Mouse (Mus musculus): ENCODE data around the gene Slc9a1. TPM values are rescaled to one million over a fixed set of nuclear protein-coding genes. Genes with fewer than 3 reads are reported as not detected.

Gene Slc9a1
- total RNA-seq, 2 experiments from 2014 or later, result 6.5 to 8.3 TPM

GRCm38 (mm10) chr4:133461362-133461761 lies 91.9 kb downstream of the Slc9a1 start:
- no peak for ATAC-seq (replicated peaks; ENCODE audit: low FRiP score, poor library complexity, severe bottlenecking)

GRCm38 (mm10) chr4:133463184-133463583 lies 93.7 kb downstream of the Slc9a1 start:
- no peak for ATAC-seq (replicated peaks; ENCODE audit: low FRiP score, poor library complexity, severe bottlenecking)

GRCm38 (mm10) chr4:133468080-133468479 lies 98.6 kb downstream of the Slc9a1 start:
- peak; percentile 51; the same call in 1 of the 2 replicates for ATAC-seq (replicated peaks; ENCODE audit: low FRiP score, poor library complexity, severe bottlenecking)

DNA sequence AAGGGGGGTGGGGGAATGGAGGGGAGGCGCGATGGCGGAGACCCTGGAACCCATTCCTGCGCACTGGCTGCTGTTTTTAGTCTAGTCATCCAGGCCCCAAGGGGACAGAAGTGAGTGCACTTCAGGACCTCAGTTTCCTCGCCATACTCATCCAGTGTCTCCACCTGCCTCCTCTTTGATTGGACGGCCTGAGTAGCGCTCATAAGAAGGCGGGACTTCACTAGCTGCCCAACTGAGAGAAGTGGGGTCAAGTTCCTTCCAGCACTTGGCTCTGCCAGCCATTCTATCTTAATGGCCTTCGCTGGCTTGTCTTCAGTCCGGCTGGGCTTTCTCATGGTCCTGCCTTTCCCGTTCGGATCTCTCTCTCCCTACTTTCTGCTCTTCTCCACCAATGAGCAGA lies 99.6 kb downstream of the Slc9a1 start:
- 0 out of 2 replicates have a peak, but pooled peaks have one; percentile 29 for ATAC-seq (replicated peaks; ENCODE audit: low FRiP score, poor library complexity, severe bottlenecking)

DNA sequence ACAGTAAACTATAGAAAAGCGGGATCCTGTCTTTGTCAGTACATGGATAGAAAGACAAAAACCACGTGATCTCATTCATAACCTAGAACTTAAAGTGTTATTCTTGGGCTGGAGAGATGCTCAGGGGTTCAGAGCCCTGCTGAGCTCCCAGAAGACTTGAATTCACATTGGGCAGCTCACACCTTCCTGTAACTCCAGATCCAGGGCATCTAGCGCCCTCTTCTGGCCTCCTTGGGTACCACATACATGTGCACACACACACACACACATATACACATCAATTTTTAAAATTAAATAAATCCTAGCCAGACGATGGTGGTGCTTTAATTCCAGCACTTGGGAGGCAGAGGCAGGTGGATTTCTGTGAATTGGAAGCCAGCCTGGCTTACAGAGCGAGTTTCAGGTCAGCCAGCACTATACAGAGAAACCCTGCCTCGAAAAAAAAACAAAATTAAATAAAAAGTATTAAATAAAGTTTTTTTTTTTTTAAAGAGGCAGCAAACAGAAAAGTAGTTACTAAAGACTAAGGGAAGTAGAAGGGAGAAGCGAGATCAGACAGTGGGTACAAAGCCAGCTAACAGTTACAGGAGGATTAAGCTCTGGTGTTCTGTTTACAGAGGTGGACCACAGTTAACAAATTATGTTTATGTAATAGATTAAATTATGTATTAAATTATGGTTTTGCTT lies 101.8 kb downstream of the Slc9a1 start:
- ATAC-seq (replicated peaks; ENCODE audit: low FRiP score, poor library complexity, severe bottlenecking), result no peak

Other genes with a start within 250 kb of the Slc9a1 start
- gene Wasf2, start 239.2 kb upstream of the Slc9a1 start, total RNA-seq (2015; ENCODE audit: low replicate concordance), result 49.6 and 78.6 TPM in 2 replicates
- gene Wasf2, start 239.2 kb upstream of the Slc9a1 start, total RNA-seq (2017; ENCODE audit: low replicate concordance), result 40.3 and 58.8 TPM in 2 replicates
- gene Cd164l2, start 157.6 kb upstream of the Slc9a1 start, total RNA-seq (2015; ENCODE audit: low replicate concordance), result not detected in 2 replicates
- not detected in 2 replicates for gene Cd164l2, start 157.6 kb upstream of the Slc9a1 start, total RNA-seq (2017; ENCODE audit: low replicate concordance)
- not detected in 2 replicates for gene Gpr3, start 157.2 kb upstream of the Slc9a1 start, total RNA-seq (2015; ENCODE audit: low replicate concordance)
- gene Gpr3, start 157.2 kb upstream of the Slc9a1 start, total RNA-seq (2017; ENCODE audit: low replicate concordance), result not detected in 2 replicates
- 0.96 and 4.6 TPM in 2 replicates for gene Map3k6, start 128.9 kb upstream of the Slc9a1 start, total RNA-seq (2015; ENCODE audit: low replicate concordance)
- gene Map3k6, start 128.9 kb upstream of the Slc9a1 start, total RNA-seq (2017; ENCODE audit: low replicate concordance), result 0.42 TPM in 1 of 2 replicates, not detected in the other
- 0.96 and 1.0 TPM in 2 replicates for gene Sytl1, start 106.6 kb upstream of the Slc9a1 start, total RNA-seq (2015; ENCODE audit: low replicate concordance)
- gene Sytl1, start 106.6 kb upstream of the Slc9a1 start, total RNA-seq (2017; ENCODE audit: low replicate concordance), result 0.28 and 1.4 TPM in 2 replicates
- gene Tmem222, start 91.9 kb upstream of the Slc9a1 start, total RNA-seq (2015; ENCODE audit: low replicate concordance), result 9.8 and 22.3 TPM in 2 replicates
- 1.5 and 6.7 TPM in 2 replicates for gene Tmem222, start 91.9 kb upstream of the Slc9a1 start, total RNA-seq (2017; ENCODE audit: low replicate concordance)
- gene Wdtc1, start 16.2 kb upstream of the Slc9a1 start, total RNA-seq (2015; ENCODE audit: low replicate concordance), result 8.6 and 9.6 TPM in 2 replicates
- gene Wdtc1, start 16.2 kb upstream of the Slc9a1 start, total RNA-seq (2017; ENCODE audit: low replicate concordance), result 8.4 and 18.3 TPM in 2 replicates
- not detected in 2 replicates for gene Tent5b, start 110.4 kb downstream of the Slc9a1 start, total RNA-seq (2015; ENCODE audit: low replicate concordance)
- not detected in 2 replicates for gene Tent5b, start 110.4 kb downstream of the Slc9a1 start, total RNA-seq (2017; ENCODE audit: low replicate concordance)
- gene Trnp1, start 128.8 kb downstream of the Slc9a1 start, total RNA-seq (2015; ENCODE audit: low replicate concordance), result not detected in 2 replicates
- not detected in 2 replicates for gene Trnp1, start 128.8 kb downstream of the Slc9a1 start, total RNA-seq (2017; ENCODE audit: low replicate concordance)
- not detected in 2 replicates for gene Kdf1, start 149.3 kb downstream of the Slc9a1 start, total RNA-seq (2015; ENCODE audit: low replicate concordance)
- gene Kdf1, start 149.3 kb downstream of the Slc9a1 start, total RNA-seq (2017; ENCODE audit: low replicate concordance), result not detected in 2 replicates
- 31.5 and 51.8 TPM in 2 replicates for gene Nudc, start 176.3 kb downstream of the Slc9a1 start, total RNA-seq (2015; ENCODE audit: low replicate concordance)
- 35.4 and 80.4 TPM in 2 replicates for gene Nudc, start 176.3 kb downstream of the Slc9a1 start, total RNA-seq (2017; ENCODE audit: low replicate concordance)
- gene Nr0b2, start 183.7 kb downstream of the Slc9a1 start, total RNA-seq (2015; ENCODE audit: low replicate concordance), result not detected in 2 replicates
- gene Nr0b2, start 183.7 kb downstream of the Slc9a1 start, total RNA-seq (2017; ENCODE audit: low replicate concordance), result not detected in 2 replicates
- 0.84 TPM in 1 of 2 replicates, not detected in the other for gene Gpatch3, start 205.0 kb downstream of the Slc9a1 start, total RNA-seq (2015; ENCODE audit: low replicate concordance)
- gene Gpatch3, start 205.0 kb downstream of the Slc9a1 start, total RNA-seq (2017; ENCODE audit: low replicate concordance), result 9.7 and 26.5 TPM in 2 replicates
- 1.7 and 3.1 TPM in 2 replicates for gene Gpn2, start 214.7 kb downstream of the Slc9a1 start, total RNA-seq (2015; ENCODE audit: low replicate concordance)
- 1.3 and 11.2 TPM in 2 replicates for gene Gpn2, start 214.7 kb downstream of the Slc9a1 start, total RNA-seq (2017; ENCODE audit: low replicate concordance)
- 0.84 TPM in 1 of 2 replicates, not detected in the other for gene Sfn, start 232.5 kb downstream of the Slc9a1 start, total RNA-seq (2015; ENCODE audit: low replicate concordance)
- 0.28 and 1.5 TPM in 2 replicates for gene Sfn, start 232.5 kb downstream of the Slc9a1 start, total RNA-seq (2017; ENCODE audit: low replicate concordance)

Data from erythroblast, adult 5-6 weeks (primary cell).